Mouse (Mus musculus): ENCODE results near the gene Nxf2. TPM values are rescaled to one million over a fixed set of nuclear protein-coding genes. Genes with fewer than 3 reads are reported as not detected.
"Not testable (repeated sequence)": the region's sequence is repeated elsewhere in the genome, so short reads cannot be mapped to it uniquely, and the experiment has no call there.

The Nxf2 gene
- polyA plus RNA-seq, 1 experiment from 2014 or later = 0.43 TPM

DNA sequence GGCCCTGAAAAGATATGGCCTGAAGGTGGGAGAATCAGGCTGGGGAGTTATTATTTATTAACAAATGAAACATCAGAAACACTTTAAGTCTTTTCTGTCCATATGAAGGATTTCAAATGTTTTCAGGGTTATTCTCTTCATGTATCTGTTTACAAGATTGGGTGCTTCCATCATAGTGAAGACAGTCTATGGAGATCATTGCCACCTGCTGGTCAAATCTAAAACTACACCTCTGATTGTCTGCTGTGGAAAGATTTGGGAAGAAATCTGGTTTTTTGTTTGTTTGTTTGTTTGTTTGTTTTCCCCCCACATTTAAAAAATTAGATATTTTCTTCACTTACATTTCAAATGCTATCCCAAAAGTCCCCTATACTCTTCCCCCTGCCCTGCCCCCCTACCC lies 39.5 kb downstream of the Nxf2 start:
- H3K36me3 ChIP-seq (ENCODE audit: control insufficient read depth, insufficient read depth, low read length) = no peaks in the 10 kb centered on the region
- no peak overlapping the region for H3K9ac ChIP-seq (ENCODE audit: low read depth, low read length)
- no peaks in the 10 kb centered on the region for H3K4me1 ChIP-seq (replicated peaks; ENCODE audit: control insufficient read depth, insufficient read depth, low read length)
- H3K27ac ChIP-seq (ENCODE audit: low read depth, low read length) = no peak overlapping the region
- DNase-seq (ENCODE audit: low spot score) = peak; percentile 61
- H3K4me2 ChIP-seq (replicated peaks; ENCODE audit: low read depth, low read length) = no peak overlapping the region
- ATAC-seq (ENCODE audit: low FRiP score) = no peak
- no peaks in the 10 kb centered on the region for H3K27me3 ChIP-seq (ENCODE audit: control insufficient read depth, insufficient read depth, low read length)
- H3K4me3 ChIP-seq (ENCODE audit: low read depth, low read length) = no peak overlapping the region
- H3K9me3 ChIP-seq (ENCODE audit: control insufficient read depth, low read length) = no peaks in the 10 kb centered on the region

DNA sequence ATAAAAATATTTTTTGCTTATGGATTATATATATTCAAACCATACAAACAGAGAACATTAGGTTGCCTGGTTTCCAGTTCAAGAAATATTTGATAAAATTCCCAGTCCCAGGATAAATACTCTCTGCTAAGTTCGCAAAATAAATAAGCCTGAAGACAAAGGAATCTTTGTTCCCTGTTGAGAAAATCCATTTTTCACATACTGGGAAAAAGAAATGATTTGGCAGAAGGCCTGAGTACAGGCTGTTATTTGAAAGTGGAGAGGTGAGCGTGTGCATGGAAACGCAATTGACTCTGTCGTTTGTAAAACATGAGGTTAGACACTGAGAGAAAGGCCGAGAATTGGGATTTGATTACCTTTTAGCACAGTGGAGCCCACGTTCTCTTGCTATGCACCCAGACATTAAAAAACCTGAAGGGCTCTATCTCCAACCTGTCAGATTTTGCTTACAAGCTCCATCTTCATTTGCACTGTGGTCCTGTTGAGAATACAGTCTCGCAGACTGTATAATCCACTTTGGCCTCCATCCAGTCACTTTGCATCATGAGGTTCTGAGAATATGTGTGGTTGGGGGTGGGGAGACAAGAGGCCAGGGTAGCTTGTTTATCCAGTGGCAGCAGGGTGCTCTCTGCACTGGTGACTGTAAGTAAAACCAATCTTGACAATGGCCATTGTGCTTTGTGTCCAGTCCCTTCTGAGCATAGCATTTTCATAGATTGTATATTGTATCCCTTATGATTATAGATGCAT lies 40.7 kb downstream of the Nxf2 start:
- Histone ChIP-seq H3K27ac (ENCODE audit: low read depth, low read length) (no peak overlapping the region), H3K4me3 (ENCODE audit: low read depth, low read length) (no peak overlapping the region), H3K9ac (ENCODE audit: low read depth, low read length) (no peak overlapping the region), H3K4me2 (replicated peaks; ENCODE audit: low read depth, low read length) (no peak overlapping the region), H3K9me3 (ENCODE audit: control insufficient read depth, low read length) (no peaks in the 10 kb centered on the region), H3K27me3 (ENCODE audit: control insufficient read depth, insufficient read depth, low read length) (no peaks in the 10 kb centered on the region), H3K4me1 (replicated peaks; ENCODE audit: control insufficient read depth, insufficient read depth, low read length) (no peaks in the 10 kb centered on the region), H3K36me3 (ENCODE audit: control insufficient read depth, insufficient read depth, low read length) (no peaks in the 10 kb centered on the region)
- no peak for ATAC-seq (ENCODE audit: low FRiP score)
- WGBS = 65% methylated on average over 7 of the region's 7 CpGs
- peak; percentile 1 for DNase-seq (ENCODE audit: low spot score)

DNA sequence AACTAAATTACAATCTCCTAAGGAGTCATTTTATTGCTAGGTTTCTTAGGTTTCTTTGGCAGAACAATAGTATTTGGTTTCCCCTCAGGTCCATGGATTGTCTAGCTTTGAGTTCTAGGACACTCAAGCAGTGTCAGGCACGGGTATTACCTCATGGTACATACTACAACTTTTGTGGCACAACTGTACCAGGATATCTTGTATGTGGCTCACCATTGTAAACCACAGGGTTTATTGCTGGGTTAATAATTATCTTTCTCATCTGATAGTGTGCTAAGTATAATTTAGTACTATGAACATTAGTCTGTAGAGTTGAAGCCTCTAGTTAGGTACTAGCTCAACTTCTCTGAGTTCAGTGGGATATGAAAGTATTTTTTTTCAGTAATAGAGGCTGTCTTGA lies 45.3 kb downstream of the Nxf2 start:
- ATAC-seq (ENCODE audit: low FRiP score) = no peak

DNA sequence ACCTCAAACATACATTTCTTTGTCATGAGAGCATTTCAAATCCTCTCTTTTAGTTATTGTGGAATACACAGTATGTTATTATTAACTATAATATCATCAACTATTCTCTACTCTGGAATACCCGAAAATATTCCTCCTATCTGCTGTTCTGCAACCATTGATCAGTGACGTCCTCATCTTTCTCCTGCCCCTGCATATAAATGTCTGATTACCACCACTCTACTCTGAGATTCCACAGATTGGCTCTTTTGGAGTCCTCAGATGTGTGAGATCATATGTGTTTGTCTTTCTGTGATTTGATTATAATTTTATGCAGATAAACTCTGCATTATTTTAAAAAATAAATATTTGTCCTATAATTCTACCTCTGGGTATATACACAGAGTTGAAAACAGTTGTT lies 48.8 kb downstream of the Nxf2 start:
- Histone ChIP-seq H3K36me3 (ENCODE audit: control insufficient read depth, insufficient read depth, low read length) (no peaks in the 10 kb centered on the region), H3K27me3 (ENCODE audit: control insufficient read depth, insufficient read depth, low read length) (no peaks in the 10 kb centered on the region), H3K4me2 (replicated peaks; ENCODE audit: low read depth, low read length) (no peak overlapping the region), H3K9me3 (ENCODE audit: control insufficient read depth, low read length) (no peaks in the 10 kb centered on the region), H3K4me3 (ENCODE audit: low read depth, low read length) (no peak overlapping the region), H3K4me1 (replicated peaks; ENCODE audit: control insufficient read depth, insufficient read depth, low read length) (no peaks in the 10 kb centered on the region), H3K27ac (ENCODE audit: low read depth, low read length) (no peak overlapping the region), H3K9ac (ENCODE audit: low read depth, low read length) (no peak overlapping the region)
- DNase-seq (ENCODE audit: low spot score) = no peak
- 85% methylated on average over 2 of the region's 2 CpGs for whole genome bisulfite sequencing
- ATAC-seq (ENCODE audit: low FRiP score) = no peak

More for the DNA sequence above, 45.3 kb downstream of the Nxf2 start:
- no peak for DNase-seq (ENCODE audit: low spot score)
- no peak overlapping the region for H3K9ac ChIP-seq (ENCODE audit: low read depth, low read length)
- no peak overlapping the region for H3K4me2 ChIP-seq (replicated peaks; ENCODE audit: low read depth, low read length)
- H3K4me3 ChIP-seq (ENCODE audit: low read depth, low read length) = no peak overlapping the region
- H3K27me3 ChIP-seq (ENCODE audit: control insufficient read depth, insufficient read depth, low read length) = no peaks in the 10 kb centered on the region
- no peaks in the 10 kb centered on the region for H3K9me3 ChIP-seq (ENCODE audit: control insufficient read depth, low read length)
- no peaks in the 10 kb centered on the region for H3K36me3 ChIP-seq (ENCODE audit: control insufficient read depth, insufficient read depth, low read length)
- WGBS = 54% methylated on average over 1 of the region's 1 CpGs
- no peak overlapping the region for H3K27ac ChIP-seq (ENCODE audit: low read depth, low read length)
- H3K4me1 ChIP-seq (replicated peaks; ENCODE audit: control insufficient read depth, insufficient read depth, low read length) = no peaks in the 10 kb centered on the region

DNA sequence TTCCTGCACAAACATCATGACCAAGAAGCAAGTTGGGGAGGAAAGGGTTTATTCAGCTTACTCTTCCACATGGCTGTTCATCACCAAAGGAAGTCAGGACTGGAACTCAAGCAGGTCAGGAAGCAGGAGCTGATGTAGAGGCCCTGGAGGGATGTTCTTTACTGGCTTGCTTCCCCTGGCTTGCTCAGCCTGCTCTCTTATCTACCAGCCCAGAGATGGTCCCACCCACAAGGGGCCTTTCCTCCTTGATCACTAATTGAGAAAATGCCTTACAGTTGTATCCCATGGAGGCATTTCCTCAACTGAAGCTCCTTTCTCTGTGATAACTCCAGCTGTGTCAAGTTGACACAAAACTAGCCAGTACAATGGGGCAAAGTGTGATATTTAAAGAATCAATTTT lies 49.2 kb downstream of the Nxf2 start:
- not testable (repeated sequence) for H3K9ac ChIP-seq (ENCODE audit: low read depth, low read length); H3K9me3 ChIP-seq (ENCODE audit: control insufficient read depth, low read length); H3K27me3 ChIP-seq (ENCODE audit: control insufficient read depth, insufficient read depth, low read length); H3K27ac ChIP-seq (ENCODE audit: low read depth, low read length); DNase-seq (ENCODE audit: low spot score); ATAC-seq (ENCODE audit: low FRiP score); H3K4me1 ChIP-seq (replicated peaks; ENCODE audit: control insufficient read depth, insufficient read depth, low read length); H3K36me3 ChIP-seq (ENCODE audit: control insufficient read depth, insufficient read depth, low read length); H3K4me3 ChIP-seq (ENCODE audit: low read depth, low read length); H3K4me2 ChIP-seq (replicated peaks; ENCODE audit: low read depth, low read length)

DNA sequence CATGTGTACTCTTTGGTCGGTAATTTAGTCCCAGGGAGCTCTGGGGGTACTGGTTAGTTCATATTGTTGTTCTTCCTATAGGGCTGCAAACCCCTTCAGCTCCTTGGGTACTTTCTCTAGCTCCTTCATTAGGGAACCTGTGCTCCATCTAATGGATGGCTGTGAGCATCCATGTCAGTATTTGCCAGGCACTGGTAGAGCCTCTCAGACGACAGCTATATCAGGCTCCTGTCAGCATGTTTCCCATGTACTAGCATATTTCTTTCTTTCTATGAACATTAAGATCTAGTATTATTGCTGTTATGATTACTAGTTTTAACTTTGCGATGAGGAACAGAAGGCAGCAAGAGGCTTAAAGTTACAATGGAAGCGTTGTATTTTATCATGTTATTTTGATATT lies 49.7 kb downstream of the Nxf2 start:
- Histone ChIP-seq H3K27ac (ENCODE audit: low read depth, low read length) (no peak overlapping the region), H3K27me3 (ENCODE audit: control insufficient read depth, insufficient read depth, low read length) (no peaks in the 10 kb centered on the region), H3K9me3 (ENCODE audit: control insufficient read depth, low read length) (no peaks in the 10 kb centered on the region), H3K4me3 (ENCODE audit: low read depth, low read length) (no peak overlapping the region), H3K36me3 (ENCODE audit: control insufficient read depth, insufficient read depth, low read length) (no peaks in the 10 kb centered on the region), H3K4me2 (replicated peaks; ENCODE audit: low read depth, low read length) (no peak overlapping the region), H3K4me1 (replicated peaks; ENCODE audit: control insufficient read depth, insufficient read depth, low read length) (no peaks in the 10 kb centered on the region), H3K9ac (ENCODE audit: low read depth, low read length) (no peak overlapping the region)
- ATAC-seq (ENCODE audit: low FRiP score) (no peak), DNase-seq (ENCODE audit: low spot score) (no peak)
- 69% methylated on average over 4 of the region's 4 CpGs for WGBS

DNA sequence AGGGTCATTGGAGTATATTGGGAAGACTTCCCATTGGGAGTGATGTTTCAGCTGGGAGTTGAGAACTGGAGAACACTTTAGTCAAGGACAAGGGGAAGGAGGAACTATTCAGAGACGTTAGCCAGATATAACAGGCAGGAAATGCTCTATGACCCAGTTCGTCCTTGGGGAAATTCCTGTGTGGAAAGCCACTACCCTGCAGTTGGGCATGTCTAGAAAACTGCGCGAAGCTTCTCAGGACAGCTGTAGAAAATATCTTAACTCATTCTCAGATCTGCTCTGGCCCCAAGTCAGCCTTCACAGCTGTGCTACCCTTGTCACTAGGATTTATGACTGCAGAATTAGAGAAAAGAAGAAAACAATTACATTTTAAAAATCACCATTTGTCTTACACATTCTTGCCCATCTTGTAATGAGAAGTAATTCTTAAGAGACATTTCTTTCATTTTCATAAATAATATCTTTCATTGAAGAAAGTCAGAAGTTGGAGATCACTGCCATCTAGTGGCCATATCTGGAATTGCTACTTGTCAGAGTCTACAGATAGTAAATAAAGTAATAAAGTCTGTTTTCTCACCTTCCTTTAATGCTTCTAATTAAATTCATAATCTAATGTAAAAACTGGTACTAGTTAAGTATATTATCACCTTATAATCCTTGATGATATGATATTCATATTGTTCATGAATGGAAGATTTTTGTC lies 51.2 kb downstream of the Nxf2 start:
- peak; percentile 57 for DNase-seq (ENCODE audit: low spot score)
- H3K27ac ChIP-seq (ENCODE audit: low read depth, low read length) = no peak overlapping the region
- no peaks in the 10 kb centered on the region for H3K27me3 ChIP-seq (ENCODE audit: control insufficient read depth, insufficient read depth, low read length)
- no peak overlapping the region for H3K9ac ChIP-seq (ENCODE audit: low read depth, low read length)
- no peak overlapping the region for H3K4me2 ChIP-seq (replicated peaks; ENCODE audit: low read depth, low read length)
- H3K4me3 ChIP-seq (ENCODE audit: low read depth, low read length) = no peak overlapping the region
- H3K4me1 ChIP-seq (replicated peaks; ENCODE audit: control insufficient read depth, insufficient read depth, low read length) = no peaks in the 10 kb centered on the region
- no peaks in the 10 kb centered on the region for H3K9me3 ChIP-seq (ENCODE audit: control insufficient read depth, low read length)
- H3K36me3 ChIP-seq (ENCODE audit: control insufficient read depth, insufficient read depth, low read length) = no peaks in the 10 kb centered on the region
- ATAC-seq (ENCODE audit: low FRiP score) = no peak
- 43% methylated on average over 4 of the region's 4 CpGs for WGBS

DNA sequence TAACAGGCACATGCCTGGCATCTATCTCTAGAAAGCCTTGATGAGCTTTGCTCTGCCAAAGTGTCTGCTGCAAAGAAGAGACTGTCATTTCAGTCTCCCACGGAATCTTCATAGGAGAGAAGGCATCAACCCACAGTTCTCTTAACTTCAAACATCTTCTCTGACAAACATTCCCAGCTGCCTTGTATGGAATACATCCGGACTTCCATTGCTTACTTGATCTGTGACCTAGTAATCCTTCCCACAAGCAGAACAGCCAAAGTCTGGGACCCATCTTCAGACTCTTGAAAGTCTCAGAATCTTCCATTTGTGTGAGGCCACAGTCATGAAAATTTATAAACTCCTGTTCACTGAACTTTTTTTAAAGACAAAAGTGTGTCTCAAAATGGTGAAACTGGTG lies 51.7 kb downstream of the Nxf2 start:
- Histone ChIP-seq H3K27me3 (ENCODE audit: control insufficient read depth, insufficient read depth, low read length) (no peaks in the 10 kb centered on the region), H3K9ac (ENCODE audit: low read depth, low read length) (no peak overlapping the region), H3K36me3 (ENCODE audit: control insufficient read depth, insufficient read depth, low read length) (no peaks in the 10 kb centered on the region), H3K27ac (ENCODE audit: low read depth, low read length) (no peak overlapping the region), H3K4me2 (replicated peaks; ENCODE audit: low read depth, low read length) (no peak overlapping the region), H3K4me1 (replicated peaks; ENCODE audit: control insufficient read depth, insufficient read depth, low read length) (no peaks in the 10 kb centered on the region), H3K4me3 (ENCODE audit: low read depth, low read length) (no peak overlapping the region), H3K9me3 (ENCODE audit: control insufficient read depth, low read length) (no peaks in the 10 kb centered on the region)
- 60% methylated on average over 2 of the region's 2 CpGs for WGBS
- DNase-seq (ENCODE audit: low spot score) (no peak), ATAC-seq (ENCODE audit: low FRiP score) (no peak)

DNA sequence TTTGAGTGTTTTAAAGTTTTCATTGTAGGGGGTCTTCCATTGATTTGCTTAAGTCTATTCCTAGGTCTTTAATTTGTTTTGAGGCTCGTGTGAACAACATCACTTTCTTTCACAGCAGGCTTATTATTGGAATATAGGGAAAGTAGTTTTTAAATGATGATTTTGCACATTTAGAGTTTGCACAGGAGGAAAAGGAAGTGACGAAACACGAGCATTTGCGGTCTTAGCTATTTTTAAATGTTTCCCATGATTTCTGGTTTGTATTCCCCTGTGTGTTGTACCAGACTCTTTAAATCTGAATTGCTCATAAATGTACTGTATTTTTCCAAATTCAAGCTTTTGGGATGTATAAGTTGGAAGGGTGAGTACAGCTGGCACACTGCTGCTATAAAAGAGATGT lies 54.2 kb downstream of the Nxf2 start:
- Histone ChIP-seq H3K9ac (ENCODE audit: low read depth, low read length) (no peak overlapping the region), H3K9me3 (ENCODE audit: control insufficient read depth, low read length) (no peaks in the 10 kb centered on the region), H3K36me3 (ENCODE audit: control insufficient read depth, insufficient read depth, low read length) (no peaks in the 10 kb centered on the region), H3K4me1 (replicated peaks; ENCODE audit: control insufficient read depth, insufficient read depth, low read length) (no peaks in the 10 kb centered on the region), H3K27ac (ENCODE audit: low read depth, low read length) (no peak overlapping the region), H3K27me3 (ENCODE audit: control insufficient read depth, insufficient read depth, low read length) (no peaks in the 10 kb centered on the region), H3K4me3 (ENCODE audit: low read depth, low read length) (no peak overlapping the region), H3K4me2 (replicated peaks; ENCODE audit: low read depth, low read length) (no peak overlapping the region)
- 89% methylated on average over 4 of the region's 4 CpGs for WGBS
- DNase-seq (ENCODE audit: low spot score) = no peak
- ATAC-seq (ENCODE audit: low FRiP score) = no peak

Data from hindbrain, embryonic 11.5 days (tissue).